ENCODE assay signal across 28 mouse cellular contexts in genomic region chr2:76129933-76130627, GRCm38 (mm10).
DNase-seq lines count a peak whose midpoint lies in the region; ATAC-seq lines count a peak whose summit lies in the region.
"Had no signal": no experiment of that assay in that cellular context is flagged by ENCODE, and none has a peak within 500 bp of the region (broad histone marks: within the 10 kb centered on the region; RNA-seq: fewer than 3 reads in every experiment).

No protein-coding gene starts in this region.

- H3K27me3 ChIP-seq in kidney, embryonic 14.5 days (ENCODE audit: control insufficient read depth, insufficient read depth, low read length): no peaks in the 10 kb centered on the region
- H3K27me3 ChIP-seq: embryonic facial prominence, embryonic 13.5 days; kidney, embryonic 15.5 days; limb, embryonic 13.5 days; neural tube, embryonic 12.5 days had no signal

- H3K4me2 ChIP-seq in kidney, embryonic 14.5 days (replicated peaks; ENCODE audit: low read depth, low read length): no peak overlapping the region
- H3K4me2 ChIP-seq: embryonic facial prominence, embryonic 13.5 days; heart, embryonic 11.5 days; limb, embryonic 13.5 days; liver, embryonic 11.5 days; midbrain, embryonic 11.5 days; neural tube, embryonic 12.5 days had no signal

- no peaks in the 10 kb centered on the region for H3K4me1 ChIP-seq in kidney, embryonic 14.5 days (ENCODE audit: control insufficient read depth, insufficient read depth, low read length)
- H3K4me1 ChIP-seq: embryonic facial prominence, embryonic 13.5 days had no signal

- peak; percentile 49 for DNase-seq in heart, adult 11 months
- DNase-seq in heart, adult 9 months (ENCODE audit: low spot score in 2 of 2): no peak
- no peak for DNase-seq in kidney, adult 18-20 months
- DNase-seq in large intestine, adult 2 months (ENCODE audit: low read depth, low spot score): peak; percentile 43
- DNase-seq in kidney, postnatal 36 days: no peak
- DNase-seq in right cerebral cortex, postnatal 14 days: no peak
- DNase-seq: adrenal gland, postnatal 14 days; cerebellum, adult 18-20 months; cerebellum, postnatal 10 days; gastrocnemius, postnatal 14 days; heart, postnatal 36 days; kidney, postnatal 25 days; lung, postnatal 36 days; right cerebral cortex, adult 18-20 months; right cerebral cortex, postnatal 4 days; thymus, postnatal 4 days had no signal

- peak; percentile 46; the same call in 1 of the 2 replicates for ATAC-seq in kidney, embryonic 14.5 days (ENCODE audit: low FRiP score, low TSS enrichment)
- ATAC-seq: inflammation-experienced regulatory T-cells, adult 6 months; midbrain, embryonic 16.5 days; Patski had no signal

- WGBS in kidney, embryonic 14.5 days: 38% methylated on average over 12 of the region's 12 CpGs
- 34% methylated on average over 12 of the region's 12 CpGs for WGBS in large intestine, adult 2 months

- H3K36me3 ChIP-seq in kidney, embryonic 14.5 days (ENCODE audit: control insufficient read depth, insufficient read depth, low read length): no peaks in the 10 kb centered on the region
- H3K36me3 ChIP-seq: embryonic facial prominence, embryonic 13.5 days; forebrain, embryonic 10.5 days; kidney, embryonic 15.5 days; limb, embryonic 13.5 days; neural tube, embryonic 12.5 days had no signal

- no peaks in the 10 kb centered on the region for H3K9me3 ChIP-seq in kidney, embryonic 14.5 days (ENCODE audit: control insufficient read depth, low read length)
- H3K9me3 ChIP-seq: embryonic facial prominence, embryonic 13.5 days; forebrain, embryonic 10.5 days; kidney, embryonic 15.5 days; neural tube, embryonic 12.5 days had no signal

- no peak overlapping the region for H3K9ac ChIP-seq in kidney, embryonic 14.5 days (ENCODE audit: low read depth, low read length)
- H3K9ac ChIP-seq: embryonic facial prominence, embryonic 13.5 days; kidney, embryonic 15.5 days; limb, embryonic 13.5 days; neural tube, embryonic 12.5 days had no signal

- no peak overlapping the region for H3K27ac ChIP-seq in kidney, embryonic 14.5 days (ENCODE audit: low read depth, low read length)
- H3K27ac ChIP-seq: embryonic facial prominence, embryonic 13.5 days; forebrain, embryonic 10.5 days; kidney, embryonic 15.5 days; limb, embryonic 13.5 days; neural tube, embryonic 12.5 days had no signal

- no peak overlapping the region for H3K4me3 ChIP-seq in kidney, embryonic 14.5 days (ENCODE audit: low read length)
- H3K4me3 ChIP-seq: embryonic facial prominence, embryonic 13.5 days; forebrain, embryonic 10.5 days; kidney, embryonic 15.5 days; limb, embryonic 13.5 days; neural tube, embryonic 12.5 days had no signal

Comparison
In these comparisons a context has a peak if more than half of its experiments do, and no peak if none do; other contexts are left out.
1. DNase-seq: peak in heart, adult 11 months (single experiment) and large intestine, adult 2 months (single experiment); none in heart, adult 9 months (0 of 2), kidney, adult 18-20 months (single experiment), kidney, postnatal 36 days (0 of 2) and right cerebral cortex, postnatal 14 days (single experiment).